Mouse (Mus musculus) left cerebral cortex, adult 18-20 months (tissue): ENCODE measurements around the gene Gm6096. TPM values are rescaled to one million over a fixed set of nuclear protein-coding genes. Genes with fewer than 3 reads are reported as not detected.

Experiments used
- DNase-seq, 2 experiments: peaks; one replicate each; pipeline ENCODE4 v3.0.0; 2021 to 2022; ENCODE audit warnings: low spot score in 2 of 2, mixed read lengths in 1 of 2
- total RNA-seq, 2 experiments: library from RNA; stranded (reverse); gene quantifications; 2 replicates each; pipeline ENCODE4 v1.2.3; 2021

Gene Gm6096
- total RNA-seq, 2 experiments from 2014 or later = not detected

- no peak for DNase-seq
These were observed 16.0 kb upstream of the Gm6096 start for GRCm38 (mm10) chr7:34234610-34235561.

DNA sequence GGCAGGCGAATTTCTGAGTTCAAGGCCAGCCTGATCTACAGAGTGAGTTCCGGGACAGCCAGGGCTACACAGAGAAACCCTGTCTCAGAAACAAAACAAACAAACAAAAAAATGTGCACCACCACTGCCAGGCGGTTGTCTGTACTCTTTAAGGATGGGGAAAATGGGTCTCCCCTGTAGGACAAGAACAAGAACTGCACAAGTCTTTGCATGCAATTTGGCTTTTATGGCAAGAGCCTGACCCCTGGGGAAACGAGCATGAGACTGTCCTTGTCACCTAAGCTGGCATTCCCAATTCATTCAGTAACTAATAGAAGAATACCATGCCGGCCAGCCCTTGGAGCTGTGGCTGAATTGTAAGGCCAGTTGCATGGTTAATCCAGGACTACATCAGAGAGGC, 15.2 kb upstream of the Gm6096 start:
- no peak for DNase-seq

- no peak for DNase-seq
These were observed 12.8 kb upstream of the Gm6096 start for GRCm38 (mm10) chr7:34238086-34238485.

GRCm38 (mm10) chr7:34242176-34242575, 8.7 kb upstream of the Gm6096 start:
- DNase-seq = no peak

- DNase-seq = no peak
These were observed 3.9 kb upstream of the Gm6096 start for GRCm38 (mm10) chr7:34246870-34247499.

DNA sequence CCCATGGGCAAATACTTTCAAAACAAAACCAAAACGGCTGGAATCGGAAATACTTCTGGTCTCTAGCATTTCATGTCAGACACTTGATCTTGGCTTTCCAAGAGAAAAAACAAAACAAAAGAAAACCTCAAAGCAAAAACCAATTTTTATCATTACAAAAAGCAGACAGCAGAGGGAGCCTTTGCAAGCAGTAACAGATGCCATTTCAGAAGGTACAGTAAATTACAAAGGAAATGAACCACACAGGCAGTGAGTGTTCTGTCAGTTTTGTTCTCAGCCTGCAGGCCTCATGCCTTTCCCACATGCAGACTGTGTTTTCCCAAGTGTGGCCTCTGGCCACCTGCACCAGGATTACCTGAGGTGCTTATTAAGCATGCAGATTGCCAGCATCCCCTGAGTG, 1.2 kb downstream of the Gm6096 start:
- no peak for DNase-seq

GRCm38 (mm10) chr7:34255137-34255536, 4.3 kb downstream of the Gm6096 start:
- DNase-seq = no peak

DNA sequence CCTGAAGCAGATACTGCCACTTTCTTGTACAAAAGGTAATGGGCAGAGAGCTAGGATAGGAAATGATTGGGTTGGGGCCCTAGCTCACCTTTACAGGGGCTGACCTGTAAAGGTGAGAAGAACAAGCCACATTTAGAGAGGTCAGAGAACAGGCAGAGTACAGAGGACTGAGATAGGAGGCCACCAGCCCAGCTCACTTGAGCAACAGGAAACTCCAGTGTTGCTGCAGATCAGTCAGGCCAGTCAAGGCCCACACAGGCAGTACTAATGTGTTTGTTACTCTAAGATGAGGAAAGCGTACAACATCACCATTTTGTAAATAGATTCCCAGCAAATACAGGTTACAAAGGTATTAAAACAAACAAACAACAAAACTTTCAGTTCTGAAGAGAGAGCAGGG, 5.1 kb downstream of the Gm6096 start:
- no peak for DNase-seq

DNA sequence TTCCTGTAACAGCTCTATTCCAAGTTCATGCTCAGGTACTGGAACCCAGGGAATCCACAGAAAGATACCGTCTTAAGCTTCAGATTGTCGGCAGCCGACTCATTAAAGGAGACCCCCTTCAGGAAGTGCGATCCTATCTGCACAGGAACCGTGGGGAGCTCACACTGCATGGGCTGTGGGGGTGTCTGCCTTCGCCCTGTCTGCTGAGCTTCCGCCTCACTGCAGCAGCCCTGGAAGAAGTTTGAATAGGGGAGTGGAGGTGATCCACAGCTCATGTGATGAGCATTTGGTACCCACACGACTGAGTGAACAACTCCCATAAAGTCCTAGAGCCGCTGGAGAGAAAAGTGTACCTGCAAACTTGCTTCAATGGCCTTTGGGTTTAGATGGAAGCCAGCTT, 6.4 kb downstream of the Gm6096 start:
- no peak for DNase-seq

DNA sequence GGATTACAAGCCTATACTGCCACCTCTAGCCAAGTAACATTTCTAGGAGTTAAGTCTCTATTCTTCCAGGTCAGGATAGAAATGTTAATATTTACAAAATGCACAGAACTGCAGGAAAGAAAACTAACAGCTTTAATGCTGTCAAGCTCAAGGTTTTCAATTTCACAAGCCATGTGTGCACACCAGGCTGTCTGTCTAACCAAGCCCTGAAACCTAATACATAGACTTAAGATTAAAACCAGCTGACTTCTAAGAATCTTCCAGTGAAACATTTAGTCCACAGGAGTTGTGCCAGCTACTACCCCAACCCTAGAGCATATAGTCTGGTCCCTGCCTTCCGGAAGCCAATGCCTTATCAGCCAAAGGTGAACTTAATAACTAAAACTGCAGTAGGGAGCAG, 7.6 kb downstream of the Gm6096 start:
- DNase-seq = no peak

GRCm38 (mm10) chr7:34263437-34263836, 12.6 kb downstream of the Gm6096 start:
- no peak for DNase-seq

DNA sequence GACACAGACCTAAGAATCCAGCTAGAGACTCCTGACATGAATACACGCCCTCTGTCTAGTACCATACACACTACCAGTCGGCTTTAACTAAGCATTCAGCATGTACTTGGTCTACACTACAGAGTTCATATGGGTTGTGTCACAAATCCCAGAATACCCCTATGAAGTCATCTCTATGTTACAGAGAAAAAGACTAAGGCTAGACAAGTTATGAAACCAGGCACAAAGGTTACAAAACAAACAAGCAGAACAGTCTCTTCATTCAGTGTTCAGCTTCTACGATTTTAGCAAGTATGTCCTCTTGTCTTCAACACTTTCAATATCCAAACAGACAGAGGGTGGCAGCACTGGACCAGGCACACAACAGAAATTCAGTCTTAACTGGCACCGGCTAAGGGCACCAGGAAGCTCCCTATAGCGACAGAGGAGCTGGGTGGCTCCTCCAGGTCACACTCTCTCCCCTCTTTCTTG, 15.1 kb downstream of the Gm6096 start:
- peak; percentile 75 for DNase-seq

DNA sequence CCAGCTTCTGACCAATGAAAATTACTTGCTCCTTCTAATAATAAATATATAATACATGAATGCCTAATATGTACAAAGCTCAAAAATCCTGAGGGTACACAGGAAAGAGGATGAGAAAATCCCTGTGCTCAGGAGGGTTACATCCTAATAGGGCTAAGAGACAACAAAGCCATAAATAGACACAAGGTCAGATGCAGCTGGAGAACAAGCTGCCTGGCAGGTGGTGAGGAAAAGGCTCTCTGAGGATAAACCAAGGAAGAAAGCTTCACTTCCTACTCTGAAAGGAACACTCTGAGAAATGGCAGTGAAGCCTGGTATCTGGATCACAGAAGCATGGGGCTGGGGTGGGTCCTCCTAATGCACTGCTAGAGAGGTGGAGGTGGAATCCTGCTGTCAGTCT, 15.6 kb downstream of the Gm6096 start:
- DNase-seq = no peak

GRCm38 (mm10) chr7:34268463-34268862, 17.6 kb downstream of the Gm6096 start:
- no peak for DNase-seq

DNA sequence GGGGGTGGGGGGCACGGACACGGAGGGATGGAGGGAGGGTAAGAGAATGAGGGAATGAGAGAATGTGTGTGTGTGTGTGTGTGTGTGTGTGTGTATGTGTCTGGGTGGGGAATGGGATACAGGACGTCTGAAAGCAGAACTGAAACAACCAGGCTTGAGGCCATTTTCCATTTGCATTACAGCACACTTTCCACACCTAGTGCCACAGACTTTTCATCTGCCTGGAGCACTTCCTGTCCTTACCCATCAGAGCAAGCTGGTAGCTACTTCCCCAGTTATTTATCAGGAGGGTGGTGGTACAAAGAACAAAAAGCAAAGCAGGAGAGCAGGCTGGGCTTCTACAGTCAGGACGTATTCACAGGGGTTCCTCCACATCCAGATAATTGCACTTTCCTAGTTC, 21.6 kb downstream of the Gm6096 start:
- no peak for DNase-seq

DNA sequence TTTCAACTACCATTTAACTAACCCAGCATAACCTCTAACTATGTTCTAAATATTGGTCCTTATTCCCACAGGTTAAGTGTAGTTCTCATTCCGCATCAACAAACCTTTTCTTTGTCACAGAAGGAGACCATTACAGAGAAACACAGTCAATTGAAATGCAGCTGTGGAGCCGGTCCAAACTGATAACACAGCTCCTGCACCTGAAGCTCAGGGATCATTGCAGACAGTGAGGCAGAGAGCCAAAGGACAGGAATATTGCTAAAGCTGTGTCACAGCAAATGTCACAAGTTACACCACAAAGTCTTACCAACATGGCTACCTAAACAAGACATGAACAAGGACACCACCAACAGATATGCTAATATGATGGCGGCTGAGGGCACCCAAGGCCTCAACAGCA, 25.2 kb downstream of the Gm6096 start:
- DNase-seq = no peak

- no peak for DNase-seq
These were observed 26.8 kb downstream of the Gm6096 start for GRCm38 (mm10) chr7:34277656-34278055.

GRCm38 (mm10) chr7:34290450-34291151, 39.8 kb downstream of the Gm6096 start:
- no peak for DNase-seq

GRCm38 (mm10) chr7:34291265-34291664, 40.4 kb downstream of the Gm6096 start:
- no peak for DNase-seq

DNA sequence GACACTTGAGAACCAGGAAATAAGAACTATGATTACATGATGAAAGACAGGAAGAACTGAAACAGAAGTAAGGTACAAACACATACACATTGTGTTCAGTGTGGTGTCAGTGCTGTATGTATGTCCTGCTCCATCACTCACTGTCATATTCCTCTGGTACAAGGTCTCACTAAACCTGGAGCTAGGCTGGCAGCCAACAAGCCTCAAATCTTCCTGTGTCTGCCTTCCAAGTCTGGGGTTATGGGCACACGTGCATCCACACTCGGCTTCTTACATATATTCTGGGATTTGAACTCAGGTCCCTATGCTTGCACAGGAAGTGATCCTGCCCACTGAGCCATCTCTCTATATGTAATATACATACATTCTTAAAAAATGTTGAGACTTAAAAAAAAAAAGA, 41.8 kb downstream of the Gm6096 start:
- no peak for DNase-seq

- no peak for DNase-seq
These were observed 45.3 kb downstream of the Gm6096 start for GRCm38 (mm10) chr7:34296124-34296523.

DNA sequence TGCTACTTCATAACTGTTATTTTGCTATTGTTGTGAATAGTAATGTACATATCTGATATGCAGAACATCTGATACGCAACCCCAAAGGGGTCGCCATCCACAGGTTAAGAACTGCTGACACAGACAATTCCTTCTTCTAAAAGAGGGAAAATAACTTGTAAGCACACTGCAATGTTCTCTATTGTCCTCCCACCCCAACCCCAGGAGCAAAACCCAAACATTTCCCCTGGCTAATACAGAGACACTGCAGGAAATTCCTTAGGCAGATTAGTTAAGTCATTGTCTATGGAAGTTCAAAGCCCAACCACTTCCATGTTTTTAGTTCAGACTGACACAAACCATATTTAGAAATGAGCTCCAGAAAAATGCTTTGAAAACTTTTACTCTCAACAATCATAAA, 48.0 kb downstream of the Gm6096 start:
- no peak for DNase-seq
